Mouse (Mus musculus) heart, adult 8-10 months (tissue): ENCODE data around the gene Macrod1. TPM values are rescaled to one million over a fixed set of nuclear protein-coding genes. Genes with fewer than 3 reads are reported as not detected.

Experiments
- DNase-seq: peaks from one replicate; pipeline ENCODE4 v3.0.0; 2022; ENCODE audit warnings: low spot score
- total RNA-seq, 4 experiments: library from RNA; stranded (reverse); gene quantifications; 2 replicates each; pipeline ENCODE4 v1.2.4; 2022

Gene Macrod1
- total RNA-seq, 4 experiments from 2014 or later, result 318 to 340 (median 328) TPM

DNA sequence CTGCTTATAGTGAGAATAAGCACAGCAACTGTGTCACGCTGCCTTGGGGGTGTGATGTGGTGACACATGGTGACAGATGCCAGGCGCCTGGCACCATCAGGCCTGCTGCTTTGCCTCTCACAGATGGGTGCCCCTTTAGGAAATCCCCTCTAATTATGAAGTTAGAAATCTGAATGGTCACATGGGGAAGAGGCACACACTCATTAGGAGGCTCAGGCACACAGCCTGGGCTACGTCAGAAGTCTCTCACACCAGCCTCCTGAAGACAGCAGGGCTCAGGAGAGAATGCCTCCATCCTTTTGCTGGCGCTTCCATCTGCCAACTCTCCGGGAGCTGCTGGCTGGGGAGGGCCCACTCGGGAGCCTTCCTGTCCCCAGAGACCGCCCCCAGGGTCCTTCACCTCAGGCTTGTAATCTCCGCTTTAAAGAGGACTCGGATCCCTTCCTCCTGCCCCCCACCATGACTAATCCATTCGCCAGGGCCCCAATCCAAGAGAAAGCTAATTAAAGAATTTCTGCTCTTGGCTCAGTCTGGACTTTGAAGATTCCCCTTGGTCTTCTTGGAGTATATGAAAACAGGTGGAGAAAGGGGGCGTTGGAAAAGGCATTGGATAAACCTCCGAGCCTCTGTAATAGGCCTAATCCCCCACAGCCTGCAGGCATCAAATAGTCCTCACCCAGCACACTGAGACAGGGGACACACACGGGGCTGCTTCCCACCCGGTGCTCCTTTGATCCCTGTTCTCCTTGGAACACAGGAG is 26.6 kb downstream of the Macrod1 start:
- DNase-seq, result no peak

DNA sequence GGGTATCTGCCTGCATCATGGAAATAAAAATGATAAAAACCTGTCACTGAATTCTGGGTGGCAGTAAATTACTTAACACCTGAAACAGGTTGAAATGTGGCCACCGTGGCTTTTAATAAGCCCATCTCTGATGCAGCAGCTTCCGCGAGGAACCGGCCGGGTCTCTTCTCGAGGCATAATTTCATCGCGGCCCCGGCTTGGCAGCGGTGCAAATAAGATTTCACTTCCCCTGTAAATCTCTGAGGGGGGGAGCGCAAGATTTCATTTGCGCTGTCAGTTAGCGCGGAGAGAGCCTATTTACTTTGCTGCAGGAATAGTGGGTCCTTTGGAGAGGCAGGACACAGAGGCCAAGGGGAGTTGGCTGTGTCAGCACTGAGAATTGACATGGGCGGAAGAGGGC is 28.1 kb downstream of the Macrod1 start:
- DNase-seq, result no peak

DNA sequence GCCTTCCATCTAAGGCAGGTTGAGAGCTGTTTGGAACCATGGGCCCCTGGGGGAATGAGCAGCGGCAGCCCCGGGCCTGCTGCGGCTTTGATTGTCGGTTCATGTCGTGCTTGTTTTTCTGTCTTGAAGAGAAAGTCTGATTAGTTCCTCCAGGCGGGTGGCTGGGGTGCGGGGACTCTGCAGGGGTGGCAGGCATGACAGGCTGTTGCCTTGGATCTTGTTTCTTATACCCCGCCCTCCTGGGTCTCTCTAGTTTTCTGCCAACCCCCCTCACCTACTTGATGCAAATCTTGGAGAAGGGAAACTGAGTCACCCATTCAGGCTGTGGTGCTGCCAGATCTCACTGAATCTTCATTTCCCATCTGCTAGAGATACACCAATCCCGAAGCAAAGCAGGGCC is 31.9 kb downstream of the Macrod1 start:
- no peak for DNase-seq

GRCm38 (mm10) chr19:7089050-7089449 is 32.4 kb downstream of the Macrod1 start:
- no peak for DNase-seq

DNA sequence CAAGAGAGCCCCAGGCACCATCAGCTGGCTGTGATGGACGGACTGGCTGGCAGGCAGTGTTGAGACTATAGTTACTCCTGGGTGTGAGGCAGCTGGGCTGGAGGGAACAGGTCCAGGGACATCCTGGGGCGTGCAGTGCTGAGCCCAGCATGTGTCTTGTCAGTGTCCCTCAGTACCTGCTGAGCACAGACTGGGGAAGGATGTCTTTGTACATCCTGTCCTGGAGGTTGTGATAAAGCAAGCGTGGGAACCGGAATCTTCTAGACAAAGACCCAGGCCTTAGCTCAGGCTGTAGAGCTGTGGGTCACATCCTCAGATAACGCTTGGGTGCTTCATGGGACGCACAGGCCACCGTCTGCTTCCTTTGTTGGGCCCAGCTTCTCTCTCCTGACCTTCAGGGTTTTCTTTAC is 33.2 kb downstream of the Macrod1 start:
- no peak for DNase-seq

DNA sequence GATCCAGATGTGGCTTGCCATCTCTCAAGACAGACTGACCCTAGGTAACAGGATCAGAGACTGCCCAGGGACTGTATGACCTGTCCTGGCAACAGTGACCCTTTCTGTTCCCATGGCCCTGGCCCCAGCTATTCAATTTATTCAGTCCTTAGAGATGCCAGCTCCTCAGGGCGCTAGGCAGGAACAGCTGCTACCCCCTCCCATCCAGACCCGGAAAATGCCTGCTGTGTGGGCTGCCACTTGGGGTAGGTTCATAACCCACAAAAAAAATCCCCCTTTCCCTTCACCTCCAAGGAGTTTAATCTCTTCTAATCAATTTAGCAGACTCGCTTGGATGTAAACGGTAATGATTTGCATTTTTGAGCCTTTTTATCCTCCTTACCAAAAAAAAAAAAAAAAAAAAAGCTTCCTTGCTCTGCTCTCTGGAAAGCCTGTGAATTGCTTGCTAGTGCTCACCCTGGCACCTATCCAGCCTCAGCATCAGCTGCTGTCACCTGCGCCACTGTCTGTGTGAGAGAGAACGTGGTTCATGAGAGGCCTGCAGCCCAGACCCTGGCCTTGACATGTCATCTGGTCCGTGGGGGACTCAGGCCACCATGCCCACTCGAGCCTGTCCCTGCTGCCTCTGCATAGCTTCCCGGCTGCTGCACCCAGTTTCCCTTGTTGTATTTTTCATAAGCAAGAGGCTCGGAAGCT is 33.9 kb downstream of the Macrod1 start:
- no peak for DNase-seq

- no peak for DNase-seq
These were observed 34.9 kb downstream of the Macrod1 start for GRCm38 (mm10) chr19:7091448-7092050.

DNA sequence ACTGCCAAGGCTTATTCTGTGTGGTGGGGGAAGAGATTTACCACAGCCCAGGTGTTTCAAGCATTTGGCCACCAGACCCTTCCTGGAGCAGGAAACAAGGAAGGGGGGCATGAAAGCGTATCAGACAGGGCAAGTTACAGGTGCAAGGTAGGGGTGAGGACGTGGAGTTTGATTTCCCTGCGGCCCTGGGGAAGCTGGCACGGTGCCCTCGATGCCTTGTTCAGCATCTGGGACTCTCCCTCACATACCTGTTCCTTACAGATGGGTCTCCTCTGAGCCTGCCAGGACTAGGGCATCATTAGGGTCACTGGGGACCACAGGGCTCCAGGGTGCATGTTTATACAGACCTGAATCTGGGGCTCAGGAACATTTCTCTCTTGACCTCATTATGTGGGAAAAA is 36.1 kb downstream of the Macrod1 start:
- DNase-seq, result no peak

GRCm38 (mm10) chr19:7099620-7100155 is 43.1 kb downstream of the Macrod1 start:
- no peak for DNase-seq

GRCm38 (mm10) chr19:7102039-7102438 is 45.4 kb downstream of the Macrod1 start:
- DNase-seq, result no peak

GRCm38 (mm10) chr19:7103349-7103992 is 46.9 kb downstream of the Macrod1 start:
- DNase-seq, result peak; percentile 26

DNA sequence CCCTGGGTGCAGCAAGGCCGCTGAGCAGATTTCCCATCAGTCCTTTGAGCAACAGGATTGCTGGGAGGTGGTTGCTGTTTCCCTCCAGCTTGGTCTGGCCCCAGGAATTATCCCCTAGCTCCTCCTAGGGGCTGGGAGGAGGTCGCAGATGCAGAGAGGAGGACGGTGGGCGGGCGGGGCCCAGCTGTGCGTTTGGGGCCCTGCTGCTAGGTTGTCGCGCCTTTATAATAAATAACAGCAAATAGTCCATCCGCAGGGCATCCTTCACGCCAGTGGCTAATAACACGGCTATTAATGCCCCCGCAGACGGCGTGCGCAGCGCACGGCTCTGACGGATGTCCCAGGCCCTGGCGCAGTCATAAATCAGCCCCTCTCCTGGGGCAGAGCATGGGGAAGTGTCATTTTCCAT is 47.4 kb downstream of the Macrod1 start:
- DNase-seq, result no peak

- DNase-seq, result no peak
These were observed 48.9 kb downstream of the Macrod1 start, which contains the start of gene Flrt1 for GRCm38 (mm10) chr19:7105544-7105943. Gene Flrt1, minus strand, starts transcription at chr19:7105729.

GRCm38 (mm10) chr19:7106566-7106965 is 50.0 kb downstream of the Macrod1 start:
- DNase-seq, result no peak

- DNase-seq, result no peak
These were observed 50.6 kb downstream of the Macrod1 start for GRCm38 (mm10) chr19:7107174-7107573.

DNA sequence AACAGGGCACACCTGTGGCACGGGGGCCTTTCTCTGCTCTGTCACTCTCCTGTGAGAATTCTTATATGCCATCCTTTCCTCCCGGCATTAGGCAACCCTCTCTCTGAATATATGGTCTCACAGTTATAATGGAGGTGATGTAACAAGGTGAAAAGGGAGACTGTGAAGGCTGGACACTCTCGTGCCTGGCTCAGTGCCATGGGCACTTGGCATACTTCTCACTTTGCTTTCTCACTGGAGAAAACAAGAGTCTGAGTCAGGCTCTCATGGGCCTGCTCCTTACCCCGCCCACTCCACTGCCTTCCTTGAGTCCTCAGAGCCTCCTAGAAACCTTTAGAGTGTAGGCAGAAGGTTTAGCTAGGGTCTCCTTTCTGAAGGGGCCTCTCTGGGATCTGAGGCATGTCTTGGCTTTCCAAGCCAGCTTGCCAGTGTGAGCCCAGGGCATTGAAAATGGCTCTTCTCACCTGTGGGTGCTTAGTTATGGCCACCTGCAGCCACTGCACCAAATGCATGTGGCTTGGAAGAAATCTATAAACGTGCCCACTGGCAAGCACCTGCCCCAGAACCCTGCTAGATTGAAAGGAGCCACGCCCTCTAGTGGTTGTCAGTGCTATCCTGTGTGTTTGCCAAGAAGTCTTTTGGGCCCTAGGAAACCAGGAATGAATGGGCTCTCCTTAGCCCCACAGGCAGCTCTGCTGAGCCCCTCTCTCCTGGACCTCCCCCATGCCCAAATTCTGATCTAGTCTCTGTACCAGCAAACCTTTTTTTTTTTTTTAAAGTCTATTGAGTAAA is 51.7 kb downstream of the Macrod1 start:
- DNase-seq, result no peak

DNA sequence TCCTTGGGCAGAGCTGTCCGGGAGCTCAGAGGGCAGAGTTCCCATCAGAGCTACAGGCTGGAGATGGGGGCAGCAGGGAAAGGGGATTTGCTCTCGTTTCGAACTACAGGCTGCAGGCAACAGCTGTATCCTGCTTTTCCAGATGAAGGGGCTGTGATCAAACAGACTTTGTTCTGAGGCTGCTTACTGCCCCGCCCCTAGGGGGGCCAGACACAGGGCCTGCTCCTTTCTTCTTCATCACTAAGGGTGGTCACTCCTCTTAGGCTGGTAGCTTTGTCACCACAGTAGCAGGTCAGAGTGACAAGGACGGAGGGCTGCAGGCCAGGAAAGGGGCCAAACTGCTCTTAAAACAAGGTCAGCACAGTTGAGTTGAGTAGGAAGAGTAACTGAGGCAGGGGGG is 53.5 kb downstream of the Macrod1 start:
- no peak for DNase-seq

- no peak for DNase-seq
These were observed 54.3 kb downstream of the Macrod1 start for GRCm38 (mm10) chr19:7110875-7111274.

GRCm38 (mm10) chr19:7111309-7111708 is 54.7 kb downstream of the Macrod1 start:
- no peak for DNase-seq

DNA sequence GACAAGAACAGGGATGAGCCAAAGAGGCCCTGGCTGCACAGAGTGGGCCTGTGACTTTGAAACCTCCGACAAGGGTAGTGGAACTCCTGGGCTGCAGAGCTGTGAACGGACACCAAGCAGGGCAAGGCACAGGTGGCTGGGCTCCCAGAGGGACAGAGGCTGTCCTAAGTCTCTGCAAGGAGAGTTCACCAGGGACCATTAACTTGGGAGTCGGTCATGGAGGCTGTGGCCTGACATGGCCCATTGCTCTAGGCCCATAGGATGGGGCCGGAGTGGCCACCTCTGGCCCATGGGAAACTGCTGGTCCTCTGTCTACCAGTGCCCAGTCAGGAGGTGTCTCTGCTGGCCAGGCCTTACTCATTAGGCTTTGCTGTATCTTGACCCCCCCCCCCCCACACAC is 55.1 kb downstream of the Macrod1 start:
- no peak for DNase-seq

GRCm38 (mm10) chr19:7112628-7113027 is 56.0 kb downstream of the Macrod1 start:
- DNase-seq, result no peak
